Mouse (Mus musculus) heart, postnatal 25 days (tissue): ENCODE results near the gene 2010300C02Rik. TPM values are rescaled to one million over a fixed set of nuclear protein-coding genes. Genes with fewer than 3 reads are reported as not detected.
A peak's percentile ranks its signal among the peaks of the same experiment; 100 is the strongest.

Experiments
- DNase-seq: peaks from one replicate; pipeline ENCODE4 v3.0.0; 2022; ENCODE audit warnings: low spot score
- intact Hi-C: fragments of 180-260 bp; cut with DNase I; formaldehyde crosslinking; loops from one replicate; pipeline ENCODE4 v1.15.1; 2025
- total RNA-seq, 2 experiments: library from RNA; stranded (reverse); gene quantifications; 2 replicates each; pipeline ENCODE4 v1.2.3; 2021

Gene 2010300C02Rik
- total RNA-seq, 2 experiments from 2014 or later, result 0.53 to 0.73 TPM

- intact Hi-C loops, result loop anchor here (5.0 to 10.0 kb wide), 3 partner anchors 127 to 459 kb away; partner anchors contain the start of gene Tsga10
- DNase-seq, result no peak
Observed at GRCm38 (mm10) chr1:37675444-37675843, 44.4 kb downstream of the 2010300C02Rik start.

- no peak for DNase-seq
- intact Hi-C loops, result loop anchor here (10.0 kb wide), 1 partner anchor 461 kb away; no protein-coding TSS in a partner anchor
Observed at GRCm38 (mm10) chr1:37674266-37674665, 45.6 kb downstream of the 2010300C02Rik start.

- intact Hi-C loops, result loop anchor here (10.0 kb wide), 1 partner anchor 463 kb away; no protein-coding TSS in a partner anchor
- no peak for DNase-seq
Observed at GRCm38 (mm10) chr1:37671316-37671715, 48.6 kb downstream of the 2010300C02Rik start.

GRCm38 (mm10) chr1:37667386-37667785, 52.5 kb downstream of the 2010300C02Rik start:
- intact Hi-C loops, result no loop called here

GRCm38 (mm10) chr1:37666587-37666986, 53.3 kb downstream of the 2010300C02Rik start:
- intact Hi-C loops, result no loop called here
- DNase-seq, result no peak

More at GRCm38 (mm10) chr1:37667386-37667785, 52.5 kb downstream of the 2010300C02Rik start:
- DNase-seq, result no peak

DNA sequence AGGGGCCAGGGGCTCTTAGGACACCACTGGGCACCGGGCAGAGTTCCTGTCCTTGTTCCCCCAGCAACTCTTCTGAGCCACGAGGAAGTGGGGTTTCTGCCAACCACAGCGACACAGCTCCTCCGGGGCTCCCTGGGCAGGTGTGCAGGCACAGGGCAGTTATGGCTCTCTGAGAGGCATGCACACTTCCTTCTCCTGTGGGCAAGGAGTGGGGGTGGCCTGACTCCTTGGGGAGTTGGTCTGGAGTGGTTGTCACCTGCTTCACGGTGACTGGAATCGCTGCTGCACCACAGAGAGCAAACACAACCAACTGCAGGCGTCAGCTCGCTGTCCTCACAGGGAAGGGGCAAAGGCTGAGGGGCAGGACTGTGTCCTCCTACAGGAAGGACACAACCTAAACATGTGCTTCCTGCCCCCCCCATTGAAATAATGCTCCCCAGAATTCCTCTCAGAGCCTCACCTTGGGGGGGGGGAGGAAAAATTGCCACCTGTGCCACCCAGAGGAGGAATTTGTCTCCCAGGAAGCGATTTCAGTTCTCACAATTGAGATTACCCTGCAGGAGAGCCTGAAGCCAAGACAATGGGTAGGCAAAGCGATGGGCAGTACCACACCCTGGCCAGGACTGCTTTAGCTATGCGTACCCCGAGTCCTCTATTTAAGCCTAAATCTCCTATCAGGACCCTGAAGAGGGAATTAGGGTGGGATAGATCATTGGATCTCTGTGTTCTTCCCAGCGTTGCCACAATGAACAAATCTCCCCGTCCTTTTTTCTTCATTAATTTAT, 54.2 kb downstream of the 2010300C02Rik start:
- no peak for DNase-seq
- intact Hi-C loops, result no loop called here

DNA sequence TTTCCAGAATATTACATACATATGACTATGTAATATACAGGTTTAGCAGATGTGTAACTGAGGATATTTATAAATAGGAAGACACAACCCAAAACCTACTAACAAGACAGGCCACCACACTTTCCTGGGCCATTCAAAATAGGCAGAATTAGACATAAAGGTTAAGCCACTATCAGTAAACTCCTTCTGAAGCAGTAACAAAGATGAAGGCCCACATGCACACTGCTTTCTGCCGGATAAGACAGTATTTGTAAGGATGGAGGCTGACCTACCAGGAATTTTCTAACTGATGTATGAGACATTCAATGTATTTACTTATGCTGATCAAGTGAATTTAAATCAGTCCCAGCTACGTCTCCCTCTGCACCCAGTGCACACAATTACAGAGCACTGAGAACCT, 55.4 kb downstream of the 2010300C02Rik start:
- intact Hi-C loops, result no loop called here
- no peak for DNase-seq

GRCm38 (mm10) chr1:37663606-37664005, 56.3 kb downstream of the 2010300C02Rik start:
- intact Hi-C loops, result no loop called here
- DNase-seq, result no peak

DNA sequence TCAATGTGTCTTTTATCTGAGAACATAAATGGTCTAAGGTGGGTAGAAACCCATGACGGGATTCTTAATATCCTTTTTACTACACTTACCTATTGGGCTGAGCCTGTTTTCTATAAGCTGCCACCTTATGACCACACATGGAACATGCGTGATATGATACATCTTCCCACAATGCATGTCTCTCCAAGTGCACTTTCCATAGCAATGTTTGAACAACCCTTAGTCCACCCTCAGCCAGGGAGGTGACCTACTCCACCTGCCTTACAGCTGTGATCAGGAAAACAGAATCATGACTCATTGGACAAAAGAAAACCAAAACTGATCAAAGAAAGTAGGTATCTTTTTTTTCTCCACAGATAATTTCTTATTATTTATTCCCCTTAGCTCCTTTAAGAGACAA, 63.9 kb downstream of the 2010300C02Rik start:
- intact Hi-C loops, result no loop called here
- DNase-seq, result no peak

- intact Hi-C loops, result no loop called here
- no peak for DNase-seq
Observed at GRCm38 (mm10) chr1:37653992-37654391, 65.9 kb downstream of the 2010300C02Rik start.

- no peak for DNase-seq
- intact Hi-C loops, result no loop called here
Observed at GRCm38 (mm10) chr1:37647066-37647465, 72.8 kb downstream of the 2010300C02Rik start.

GRCm38 (mm10) chr1:37644501-37644900, 75.4 kb downstream of the 2010300C02Rik start:
- intact Hi-C loops, result no loop called here
- DNase-seq, result no peak

- intact Hi-C loops, result no loop called here
- DNase-seq, result no peak
Observed at GRCm38 (mm10) chr1:37643794-37644365, 76.0 kb downstream of the 2010300C02Rik start.

GRCm38 (mm10) chr1:37641361-37641760, 78.5 kb downstream of the 2010300C02Rik start:
- no peak for DNase-seq
- intact Hi-C loops, result no loop called here

DNA sequence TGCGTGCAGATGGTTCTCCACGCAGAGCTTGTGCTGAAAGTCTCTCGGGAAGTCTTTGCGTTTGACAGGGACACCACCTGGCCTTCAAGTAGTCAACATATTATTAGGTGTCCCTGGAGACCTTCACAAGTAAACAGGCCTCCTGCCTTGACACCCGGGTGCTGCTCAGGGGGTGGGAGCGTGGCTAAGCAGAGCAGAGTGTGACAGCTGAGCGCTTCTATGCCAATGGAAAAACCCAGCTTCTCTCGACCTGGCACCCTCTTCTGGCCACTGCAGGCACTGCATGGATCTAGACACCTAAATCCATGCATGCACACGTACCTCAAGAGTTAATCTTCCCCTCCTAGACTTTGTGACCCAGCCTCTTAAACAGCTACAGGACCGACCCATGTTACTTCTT, 80.8 kb downstream of the 2010300C02Rik start:
- DNase-seq, result peak; percentile 35
- intact Hi-C loops, result loop anchor here (1.0 to 5.0 kb wide), 4 partner anchors 167 to 902 kb away; no protein-coding TSS in a partner anchor

- intact Hi-C loops, result loop anchor here (5.0 kb wide), 2 partner anchors 166 to 901 kb away; no protein-coding TSS in a partner anchor
- DNase-seq, result no peak
Observed at GRCm38 (mm10) chr1:37638560-37638959, 81.3 kb downstream of the 2010300C02Rik start.

GRCm38 (mm10) chr1:37637571-37637970, 82.3 kb downstream of the 2010300C02Rik start:
- DNase-seq, result no peak
- intact Hi-C loops, result loop anchor here (5.0 kb wide), 2 partner anchors 165 to 900 kb away; no protein-coding TSS in a partner anchor

DNA sequence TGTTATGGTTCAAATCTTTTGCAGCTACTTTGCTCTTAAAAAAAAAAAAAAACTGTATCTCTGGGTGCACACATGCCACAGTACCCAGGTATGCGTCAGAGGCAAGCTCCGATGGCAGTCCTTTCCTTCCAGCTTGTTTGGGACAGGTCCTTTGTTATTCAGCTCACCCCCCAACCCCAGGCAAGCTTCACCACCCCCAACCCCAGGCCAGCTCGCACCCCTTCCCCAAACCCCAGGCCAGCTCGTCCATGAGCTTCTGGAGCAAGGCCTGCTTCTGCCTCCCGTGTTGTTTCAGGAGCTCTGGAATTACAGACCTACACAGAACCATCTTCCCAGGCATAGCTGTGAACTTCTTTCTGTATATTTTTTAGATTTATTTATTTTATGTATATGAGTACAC, 83.1 kb downstream of the 2010300C02Rik start:
- DNase-seq, result no peak
- intact Hi-C loops, result loop anchor here (5.0 kb wide), 2 partner anchors 165 to 900 kb away; no protein-coding TSS in a partner anchor

DNA sequence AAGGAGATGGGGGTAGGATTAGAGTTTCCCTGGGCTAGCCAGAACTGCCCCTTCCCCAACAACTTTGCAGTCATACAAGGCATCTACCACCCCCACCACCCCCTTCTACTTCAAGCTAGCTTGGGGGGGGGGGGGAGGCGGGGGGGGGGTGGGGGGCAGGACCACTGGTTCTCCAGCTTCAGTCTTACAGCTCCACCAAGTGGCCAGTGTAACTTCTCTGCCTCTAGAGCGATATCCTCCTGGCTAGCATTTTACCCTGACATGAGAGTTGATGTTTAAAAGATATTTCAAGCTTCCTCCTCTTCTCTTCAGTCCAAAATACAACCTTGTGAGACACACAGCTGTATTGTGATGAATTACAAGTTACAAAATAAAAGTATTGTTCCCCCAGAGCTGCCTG, 83.7 kb downstream of the 2010300C02Rik start:
- no peak for DNase-seq
- intact Hi-C loops, result loop anchor here (5.0 kb wide), 2 partner anchors 164 to 899 kb away; no protein-coding TSS in a partner anchor

- intact Hi-C loops, result loop anchor here (5.0 kb wide), 2 partner anchors 163 to 898 kb away; no protein-coding TSS in a partner anchor
- no peak for DNase-seq
Observed at GRCm38 (mm10) chr1:37635716-37636115, 84.2 kb downstream of the 2010300C02Rik start.

DNA sequence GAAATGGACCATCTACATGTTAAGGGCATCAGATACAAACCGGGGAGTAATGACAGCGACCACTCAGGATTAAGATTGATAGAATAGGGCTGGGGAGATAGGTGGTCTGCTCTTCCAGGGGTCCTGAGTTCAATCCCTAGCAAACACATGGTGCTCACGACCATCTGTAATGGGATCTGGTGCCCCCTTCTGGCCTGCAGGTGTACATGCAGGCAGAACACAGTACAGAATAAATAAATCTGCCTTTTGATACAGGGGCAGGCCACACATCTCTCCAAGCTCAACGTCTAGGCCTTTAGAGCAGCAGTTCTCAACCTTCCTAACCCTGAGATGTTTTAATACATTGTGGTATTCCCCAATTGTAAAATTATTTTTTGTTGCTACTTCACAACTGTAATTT, 85.2 kb downstream of the 2010300C02Rik start:
- intact Hi-C loops, result loop anchor here (5.0 kb wide), 4 partner anchors 42 to 897 kb away; partner anchors contain the start of gene Mgat4a
- DNase-seq, result no peak
